Mouse (Mus musculus) urinary bladder, adult 2 months (tissue): Measurements from ENCODE around the gene Olfr837. TPM values are rescaled to one million over a fixed set of nuclear protein-coding genes. Genes with fewer than 3 reads are reported as not detected.
"Not testable (repeated sequence)": the region's sequence is repeated elsewhere in the genome, so short reads cannot be mapped to it uniquely, and the experiment has no call there.

Source experiments
- DNase-seq: peaks from one replicate; pipeline ENCODE4 v3.0.0; 2022; ENCODE audit warnings: low spot score
- polyA plus RNA-seq: library from polyadenylated mRNA; depleted of rRNA; stranded (reverse); fragments of >200 nt; gene quantifications from 2 replicates; pipeline ENCODE4 v1.2.3, GENCODE M21; 2012; rRNA removed

The Olfr837 gene
- not detected in 2 replicates for polyA plus RNA-seq

DNA sequence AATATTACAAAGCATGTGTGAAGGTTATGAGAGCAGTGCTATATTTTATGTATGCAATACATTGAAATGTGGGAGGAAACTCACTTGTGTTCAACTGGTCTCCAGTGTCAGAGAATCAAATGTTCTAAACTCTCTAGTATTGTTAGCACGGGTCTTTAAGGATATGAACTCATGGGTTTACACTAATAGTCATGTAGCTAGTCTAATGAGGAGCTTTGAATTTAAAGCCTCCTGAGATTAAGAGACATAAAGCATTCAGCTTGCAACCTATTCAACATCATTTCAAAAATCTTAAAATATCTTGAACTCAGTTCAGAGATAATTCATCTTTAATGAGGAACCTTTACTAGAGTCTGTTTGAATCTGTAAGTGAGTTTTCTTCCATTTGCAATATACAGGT lies at the start of gene Olfr837:
Gene Olfr837 (plus strand): TSS at position 301 of the 400 bp plus-strand sequence.
- DNase-seq: no peak

- not testable (repeated sequence) for DNase-seq
Observed at GRCm38 (mm10) chr9:19092889-19093753, 43.0 kb upstream of the Olfr837 start.

DNA sequence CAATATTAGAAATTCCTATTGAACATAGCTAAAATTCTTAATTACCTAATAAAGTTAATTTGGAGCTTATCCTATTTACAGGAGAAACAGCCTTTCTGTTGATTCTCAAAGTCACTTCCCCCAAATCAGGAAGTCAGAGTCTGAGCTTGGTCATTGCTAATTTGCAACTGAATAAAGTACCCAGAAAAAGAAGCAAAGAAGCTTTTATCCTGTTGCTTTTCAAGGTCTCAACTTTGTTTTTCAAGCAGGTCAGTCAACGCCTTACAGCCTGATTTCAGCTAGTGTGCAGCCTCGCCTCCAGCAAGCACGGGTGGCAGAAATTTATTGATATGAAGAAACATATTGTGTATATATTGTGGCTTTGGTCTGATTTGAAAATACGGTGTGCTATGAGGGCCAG lies 38.8 kb upstream of the Olfr837 start:
- no peak for DNase-seq

GRCm38 (mm10) chr9:19120082-19120481 lies 16.0 kb upstream of the Olfr837 start, which contains the start of gene Olfr836:
TSS of gene Olfr836 (plus strand) at chr9:19120382.
- DNase-seq: no peak

GRCm38 (mm10) chr9:19177212-19177611 lies 41.1 kb downstream of the Olfr837 start, which contains the start of gene Olfr839-ps1:
TSS of gene Olfr839-ps1 (minus strand) at chr9:19177312.
- no peak for DNase-seq

Other genes starting within 250 kb of the Olfr837 start
- not detected in 2 replicates for gene Olfr832, start 199.2 kb upstream of the Olfr837 start, polyA plus RNA-seq
- not detected in 2 replicates for gene Olfr834, start 148.3 kb upstream of the Olfr837 start, polyA plus RNA-seq
- not detected in 2 replicates for gene Olfr835, start 103.6 kb upstream of the Olfr837 start, polyA plus RNA-seq
- not detected in 2 replicates for gene Olfr836, start 15.9 kb upstream of the Olfr837 start, polyA plus RNA-seq
- not detected in 2 replicates for gene Olfr839-ps1, start 41.0 kb downstream of the Olfr837 start, polyA plus RNA-seq
- gene Olfr843, start 115.7 kb downstream of the Olfr837 start, polyA plus RNA-seq: not detected in 2 replicates
- gene Olfr844, start 180.0 kb downstream of the Olfr837 start, polyA plus RNA-seq: not detected in 2 replicates
- gene Olfr845, start 200.1 kb downstream of the Olfr837 start, polyA plus RNA-seq: not detected in 2 replicates
- not detected in 2 replicates for gene Olfr846, start 227.7 kb downstream of the Olfr837 start, polyA plus RNA-seq
- gene Olfr847, start 242.4 kb downstream of the Olfr837 start, polyA plus RNA-seq: not detected in 2 replicates